Mouse (Mus musculus) adrenal gland, postnatal 4 days (tissue): ENCODE measurements around the gene Inpp5k. TPM values are rescaled to one million over a fixed set of nuclear protein-coding genes. Genes with fewer than 3 reads are reported as not detected.
"Not testable (repeated sequence)": the region's sequence is repeated elsewhere in the genome, so short reads cannot be mapped to it uniquely, and the experiment has no call there.

Experiments
- DNase-seq, 2 experiments: peaks; one replicate each; pipeline ENCODE4 v3.0.0; 2021 to 2022; ENCODE audit warnings: low spot score in 2 of 2, mixed read lengths in 2 of 2
- long read RNA-seq, 2 experiments: library from polyadenylated mRNA; stranded (forward); transcript quantifications; one replicate each; pipeline ENCODE4 v2.0.0; 2021
- total RNA-seq, 2 experiments: library from RNA; stranded (reverse); gene quantifications; 2 replicates each; pipeline ENCODE4 v1.2.3; 2021

Gene Inpp5k
- 10 to 100 TPM; 59.8 to 64.4 TPM for total RNA-seq
- long read RNA-seq, experiment 1, transcript Inpp5k-201 (12 exons, 2,679 nt): major isoform, 53 of 68 reads
- long read RNA-seq, experiment 1, partial matches to known transcripts: 4 of 68 reads
- long read RNA-seq, experiment 1, other reads (novel, unspliced or antisense): 11 of 68 reads
- long read RNA-seq, experiment 2, transcript Inpp5k-201 (12 exons, 2,679 nt): major isoform, 62 of 95 reads
- long read RNA-seq, experiment 2, partial matches to known transcripts: 16 of 95 reads
- long read RNA-seq, experiment 2, other reads (novel, unspliced or antisense): 15 of 95 reads

DNA sequence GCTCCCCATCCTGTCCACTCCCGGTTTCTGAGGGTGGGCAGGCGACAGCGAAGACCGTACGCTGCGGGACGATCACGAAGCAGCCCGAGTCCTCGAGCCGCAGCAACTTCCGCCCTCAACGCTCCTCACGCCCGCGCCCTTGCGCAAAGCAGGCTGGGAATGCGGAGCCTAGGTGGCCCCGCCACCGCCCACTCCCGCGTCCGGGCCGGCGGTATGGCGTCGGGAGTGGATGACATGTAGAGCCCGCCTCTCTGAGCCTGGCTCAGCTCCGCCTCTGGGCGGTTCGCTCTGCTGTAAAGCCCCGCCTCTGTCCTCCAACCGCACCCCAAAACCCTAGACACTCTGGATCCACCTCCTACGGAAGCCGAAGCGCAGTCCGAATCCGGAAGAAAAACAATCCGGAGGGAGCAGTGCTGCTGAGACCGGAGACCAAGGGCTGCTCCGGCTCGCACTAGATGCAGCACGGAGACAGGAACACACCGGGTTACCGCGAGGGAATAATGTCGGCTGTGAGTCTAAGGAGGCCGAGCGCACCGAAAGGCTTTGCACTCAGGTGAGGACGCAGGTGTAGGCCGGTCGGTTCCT is at the start of gene Inpp5k:
Inpp5k (plus strand) TSS at position 344 of the 585 bp plus-strand sequence.
- DNase-seq: peak; percentile 81 to 89

DNA sequence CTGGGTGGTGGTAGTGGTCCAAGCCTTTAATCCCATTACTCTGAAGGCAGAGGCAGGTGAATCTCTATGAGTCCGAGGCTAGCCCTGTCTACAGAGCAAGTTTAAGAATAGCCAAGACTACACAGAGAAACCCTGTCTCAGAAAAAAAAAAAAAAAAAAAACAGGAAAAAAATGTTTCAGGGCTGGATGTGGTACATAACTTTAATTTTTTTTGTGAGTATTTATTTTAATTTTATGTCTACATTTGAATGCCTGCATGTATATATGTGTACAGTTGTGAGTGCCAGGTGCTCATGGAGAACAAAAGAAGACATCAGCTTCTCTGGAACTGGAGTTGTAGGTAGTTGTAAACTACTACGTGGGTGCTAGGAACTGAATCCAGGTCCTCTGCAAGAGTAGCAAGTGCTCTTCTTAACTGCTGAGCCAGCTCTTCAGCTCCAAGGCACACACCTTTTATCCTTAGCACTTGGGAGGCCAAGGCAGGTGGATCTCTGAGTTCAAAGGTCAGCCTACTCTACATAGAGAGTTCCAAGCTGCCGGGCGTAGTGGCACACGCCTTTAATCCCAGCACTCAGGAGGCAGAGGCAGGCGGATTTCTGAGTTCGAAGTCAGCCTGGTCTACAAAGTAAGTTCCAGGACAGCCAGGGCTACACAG is 49.2 kb upstream of the Inpp5k start:
- no peak for DNase-seq

DNA sequence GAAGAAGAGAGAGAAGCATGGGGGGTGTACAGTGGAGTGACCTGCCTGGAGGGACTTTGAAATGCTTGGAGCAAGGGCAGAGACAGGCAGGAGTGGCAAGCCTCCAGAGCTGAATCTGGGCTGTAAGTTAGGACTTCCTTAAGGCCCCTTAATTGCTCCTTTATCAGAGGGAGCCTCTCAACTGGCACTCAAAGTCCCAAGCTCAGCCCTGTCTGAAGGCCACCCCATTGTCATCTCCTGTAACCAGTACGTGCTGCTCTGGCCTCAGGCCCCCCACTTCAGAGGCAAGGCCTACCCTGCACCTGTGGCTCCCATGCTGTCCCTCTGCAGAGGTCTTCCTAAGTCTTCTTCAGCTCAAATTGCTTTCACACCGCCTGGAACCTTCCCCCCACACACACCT is 47.3 kb upstream of the Inpp5k start:
- DNase-seq: no peak

GRCm38 (mm10) chr11:75585061-75585460 is 45.7 kb upstream of the Inpp5k start:
- no peak for DNase-seq

GRCm38 (mm10) chr11:75585978-75586377 is 44.8 kb upstream of the Inpp5k start:
- DNase-seq: no peak

GRCm38 (mm10) chr11:75586963-75587362 is 43.8 kb upstream of the Inpp5k start:
- DNase-seq: no peak

GRCm38 (mm10) chr11:75587493-75588284 is 43.1 kb upstream of the Inpp5k start, which contains the start of gene Pitpna:
TSS of gene Pitpna (plus strand) at chr11:75588097.
- peak; percentile 94 to 95 for DNase-seq

DNA sequence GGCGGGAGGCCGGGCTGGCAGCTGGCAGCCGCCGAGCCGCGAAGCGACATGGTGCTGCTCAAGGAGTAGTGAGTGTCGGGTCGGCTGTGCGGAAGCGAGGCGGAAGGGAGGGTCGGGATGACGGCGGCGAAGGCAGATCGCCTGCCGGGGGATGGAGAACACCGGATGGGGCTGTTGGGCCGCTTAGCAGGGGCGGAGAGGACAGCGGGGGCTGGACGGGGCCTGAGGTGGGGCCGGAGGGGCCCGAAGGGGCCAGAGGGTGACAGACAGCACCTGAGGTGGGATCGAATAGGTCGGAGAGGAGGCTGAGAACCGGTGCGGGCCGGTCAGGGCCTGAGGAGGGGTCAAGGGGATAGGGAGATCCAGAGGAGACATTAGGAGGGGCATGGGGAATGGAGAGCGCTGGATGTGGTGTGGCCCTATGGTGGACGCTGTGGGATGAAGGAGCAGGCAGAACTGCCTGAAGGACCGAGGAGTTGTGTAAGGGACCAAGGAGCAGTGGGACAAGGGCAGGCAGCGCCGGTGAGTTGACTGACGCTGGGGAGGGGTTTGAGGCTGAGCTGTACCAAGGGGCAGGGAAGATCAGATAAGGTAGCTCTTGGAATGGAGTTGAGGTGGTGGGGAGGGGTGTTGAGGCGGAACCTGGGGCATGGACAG is 42.4 kb upstream of the Inpp5k start:
- DNase-seq: no peak

GRCm38 (mm10) chr11:75592612-75593011 is 38.2 kb upstream of the Inpp5k start:
- no peak for DNase-seq

- DNase-seq: no peak
These were observed 36.4 kb upstream of the Inpp5k start for GRCm38 (mm10) chr11:75594431-75594830.

GRCm38 (mm10) chr11:75595404-75595803 is 35.4 kb upstream of the Inpp5k start:
- DNase-seq: no peak

DNA sequence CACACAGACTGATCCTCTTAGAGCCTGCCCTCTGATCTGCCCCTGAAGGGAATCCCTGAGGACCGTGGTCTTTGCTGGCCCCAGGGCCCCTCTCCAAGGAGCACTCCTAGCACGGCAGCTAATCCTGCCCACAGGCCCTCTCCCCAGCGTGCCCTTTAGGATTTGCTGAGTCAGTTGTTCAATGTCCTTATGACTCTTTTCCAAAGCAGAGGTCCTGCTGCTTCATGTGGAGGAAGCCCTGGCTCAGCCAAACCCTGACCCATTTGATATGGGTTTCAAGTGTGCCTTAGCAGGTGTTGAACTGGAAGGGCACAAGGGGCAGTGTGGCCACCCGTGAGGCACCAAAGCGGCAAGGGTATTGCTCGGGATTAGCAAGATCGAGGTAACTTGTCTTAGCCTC is 35.0 kb upstream of the Inpp5k start:
- no peak for DNase-seq

DNA sequence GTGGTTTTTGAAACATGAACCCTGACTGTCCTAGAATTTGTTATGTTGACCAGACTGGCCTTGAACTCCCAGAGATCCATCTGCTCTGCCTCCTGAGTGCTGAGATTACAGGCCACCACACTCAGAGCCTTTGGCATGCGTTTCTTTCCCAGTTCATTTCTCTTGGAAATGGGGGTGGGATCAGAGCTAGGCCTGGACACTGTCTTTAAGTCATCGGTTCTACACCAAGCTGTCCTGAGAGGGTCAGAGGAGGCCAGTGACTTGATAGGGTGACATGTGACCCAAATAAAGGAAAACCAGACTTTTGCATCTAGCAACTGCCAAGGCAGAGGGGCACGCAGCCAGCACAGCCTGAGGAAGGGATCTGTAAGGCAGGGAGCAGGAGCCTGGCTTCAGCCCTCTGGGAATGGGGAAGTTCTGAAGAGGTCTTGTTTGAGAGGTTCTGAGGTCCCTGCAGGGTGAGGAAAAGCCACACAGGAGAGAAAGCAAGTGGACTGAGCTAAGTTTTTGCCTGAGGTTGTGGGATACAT is 34.0 kb upstream of the Inpp5k start:
- no peak for DNase-seq

GRCm38 (mm10) chr11:75598004-75598403 is 32.8 kb upstream of the Inpp5k start:
- no peak for DNase-seq

GRCm38 (mm10) chr11:75599802-75600201 is 31.0 kb upstream of the Inpp5k start:
- not testable (repeated sequence) for DNase-seq

- DNase-seq: no peak
These were observed 26.0 kb upstream of the Inpp5k start for GRCm38 (mm10) chr11:75604826-75605225.

- DNase-seq: no peak
These were observed 25.5 kb upstream of the Inpp5k start for GRCm38 (mm10) chr11:75605318-75605717.

- no peak for DNase-seq
These were observed 22.0 kb upstream of the Inpp5k start for GRCm38 (mm10) chr11:75608776-75609175.

DNA sequence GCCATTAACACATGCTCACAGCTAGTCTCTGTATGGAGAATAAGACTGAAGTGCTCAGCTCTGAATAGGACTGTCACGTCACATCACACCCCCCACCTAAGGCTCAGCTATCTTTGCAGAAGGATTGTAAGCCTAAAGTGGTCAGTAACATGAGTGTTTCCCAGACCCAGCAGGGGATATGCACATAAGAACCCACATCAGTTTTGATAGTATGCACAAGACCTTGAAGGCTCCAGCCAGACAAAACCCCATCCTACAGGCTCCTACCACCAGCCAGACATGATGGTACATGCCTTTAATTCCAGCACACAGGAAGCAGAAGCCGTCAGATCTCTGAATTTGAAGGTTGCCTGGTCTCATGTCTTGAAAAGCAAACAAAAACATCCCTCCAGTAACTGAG is 20.8 kb upstream of the Inpp5k start:
- DNase-seq: no peak

DNA sequence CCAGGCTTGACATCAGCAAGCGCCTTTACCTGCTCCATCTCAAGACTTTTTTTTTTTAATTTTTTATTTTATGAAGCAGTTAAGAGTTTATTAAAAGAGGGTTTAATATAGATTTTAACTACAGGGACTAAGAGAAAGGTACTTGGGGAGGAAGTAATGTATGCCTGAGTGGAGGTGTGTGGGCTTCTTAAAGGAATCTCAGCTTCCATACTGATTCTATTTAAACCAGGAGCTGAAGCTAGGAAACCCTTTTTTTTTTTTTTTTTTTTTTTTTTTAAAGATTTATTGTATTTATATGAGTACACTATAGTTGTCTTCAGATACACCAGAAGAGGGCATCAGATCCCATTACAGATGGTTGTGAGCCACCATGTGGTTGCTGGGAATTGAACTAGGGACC is 16.0 kb upstream of the Inpp5k start:
- no peak for DNase-seq

GRCm38 (mm10) chr11:75615556-75615955 is 15.2 kb upstream of the Inpp5k start:
- no peak for DNase-seq
